Mouse (Mus musculus) embryonic facial prominence, embryonic 12.5 days (tissue): ENCODE measurements around the gene Stx6. TPM values are rescaled to one million over a fixed set of nuclear protein-coding genes. Genes with fewer than 3 reads are reported as not detected.

Source experiments
- ATAC-seq: fragments of 200-750 bp; cut with Nextera tagmentation; 2 replicates; pipeline ENCODE4 v1.8.0; 2017; ENCODE audit not compliant: insufficient number of reproducible peaks, insufficient read depth, low FRiP score, low TSS enrichment
- H3K27ac ChIP-seq: fragments of 300-500 bp; sonication (generic); 2 replicates; pipeline ENCODE4 v1.5.1; 2016; ENCODE audit warnings: mild to moderate bottlenecking
- H3K27me3 ChIP-seq: fragments of 300-500 bp; sonication (generic); 2 replicates; pipeline ENCODE4 v1.6.1; 2016; ENCODE audit warnings: mild to moderate bottlenecking, moderate library complexity
- H3K36me3 ChIP-seq: fragments of 300-500 bp; sonication (generic); 2 replicates; pipeline ENCODE4 v1.6.1; 2016; ENCODE audit warnings: mild to moderate bottlenecking
- H3K4me1 ChIP-seq: fragments of 300-500 bp; sonication (generic); 2 replicates; pipeline ENCODE4 v1.6.1; 2016
- H3K4me2 ChIP-seq: fragments of 300-500 bp; sonication (generic); replicated peaks from 2 replicates; pipeline ENCODE4 v1.6.1; 2016; ENCODE audit warnings: mild to moderate bottlenecking, moderate library complexity
- H3K4me3 ChIP-seq: fragments of 300-500 bp; sonication (generic); 2 replicates; pipeline ENCODE4 v1.5.1; 2016; ENCODE audit warnings: mild to moderate bottlenecking
- H3K9ac ChIP-seq: fragments of 300-500 bp; sonication (generic); 2 replicates; pipeline ENCODE4 v1.6.1; 2016; ENCODE audit warnings: mild to moderate bottlenecking, moderate library complexity
- H3K9me3 ChIP-seq: fragments of 300-500 bp; sonication (generic); 2 replicates; pipeline ENCODE4 v1.6.1; 2016; ENCODE audit warnings: mild to moderate bottlenecking, moderate library complexity
- WGBS: fragments of 180-500 bp; shearing (Covaris S2); methylation state at CpG from one replicate; pipeline ENCODE4 v1.1.7; 2016; 5-methylcytosine and 5-hydroxymethylcytosine counted together
- polyA plus RNA-seq: library from polyadenylated mRNA; unstranded; fragments of >200 nt; fragmentation: Nextera tagmentation; extraction: Ambion mirVana; gene quantifications from 2 replicates; pipeline ENCODE4 v1.2.1, GENCODE M21; 2016

The Stx6 gene
- polyA plus RNA-seq, 1 experiment from 2014 or later, result 109 TPM

- Histone ChIP-seq H3K27ac (no peak overlapping the region), H3K27me3 (no peaks in the 10 kb centered on the region), H3K4me2 (no peak overlapping the region), H3K36me3 (peaks cover 9% of the 10 kb centered on the region; the same call in 1 of the 2 replicates), H3K9ac (no peak overlapping the region), H3K4me3 (no peak overlapping the region), H3K4me1 (peaks cover 31% of the 10 kb centered on the region), H3K9me3 (no peaks in the 10 kb centered on the region)
- 85% methylated on average over 6 of the region's 6 CpGs for WGBS
- no peak for ATAC-seq
These were observed 64.5 kb downstream of the Stx6 start for GRCm38 (mm10) chr1:155223036-155223435.

GRCm38 (mm10) chr1:155223849-155224554 is 65.5 kb downstream of the Stx6 start:
- 32% methylated on average over 16 of the region's 16 CpGs for WGBS
- Histone ChIP-seq H3K36me3 (peaks cover 9% of the 10 kb centered on the region; the same call in 1 of the 2 replicates), H3K27ac (no peak overlapping the region), H3K9ac (no peak overlapping the region), H3K4me1 (peaks cover 37% of the 10 kb centered on the region), H3K4me3 (no peak overlapping the region), H3K27me3 (no peaks in the 10 kb centered on the region), H3K4me2 (peak overlapping the region; percentile 24; the same call in 1 of the 2 replicates), H3K9me3 (no peaks in the 10 kb centered on the region)
- ATAC-seq, result peak; percentile 73

- WGBS, result 13% methylated on average over 14 of the region's 14 CpGs
- Histone ChIP-seq H3K4me1 (peaks cover 60% of the 10 kb centered on the region), H3K27ac (peak overlapping the region; percentile 87), H3K4me3 (no peak overlapping the region), H3K4me2 (no peak overlapping the region), H3K36me3 (peaks cover 3% of the 10 kb centered on the region; the same call in 1 of the 2 replicates), H3K27me3 (no peaks in the 10 kb centered on the region), H3K9me3 (no peaks in the 10 kb centered on the region), H3K9ac (no peak overlapping the region)
- ATAC-seq, result peak; percentile 38; the same call in 1 of the 2 replicates
These were observed 71.2 kb downstream of the Stx6 start for GRCm38 (mm10) chr1:155229464-155230411.

- H3K27me3 ChIP-seq, result no peaks in the 10 kb centered on the region
- H3K9ac ChIP-seq, result no peak overlapping the region
- no peaks in the 10 kb centered on the region for H3K9me3 ChIP-seq
- H3K4me1 ChIP-seq, result peaks cover 75% of the 10 kb centered on the region
- H3K4me3 ChIP-seq, result no peak overlapping the region
- WGBS, result 65% methylated on average over 12 of the region's 12 CpGs
- H3K4me2 ChIP-seq, result no peak overlapping the region
- no peak for ATAC-seq
- H3K27ac ChIP-seq, result peak overlapping the region; percentile 55; the same call in 1 of the 2 replicates
- H3K36me3 ChIP-seq, result no peaks in the 10 kb centered on the region
These were observed 73.9 kb downstream of the Stx6 start for GRCm38 (mm10) chr1:155232385-155232784.

GRCm38 (mm10) chr1:155232786-155233185 is 74.3 kb downstream of the Stx6 start:
- Histone ChIP-seq H3K27ac (0 out of 2 replicates have a peak overlapping the region, but pooled peaks have one; percentile 55), H3K27me3 (no peaks in the 10 kb centered on the region), H3K9me3 (no peaks in the 10 kb centered on the region), H3K4me2 (no peak overlapping the region), H3K4me1 (peaks cover 72% of the 10 kb centered on the region), H3K4me3 (no peak overlapping the region), H3K9ac (no peak overlapping the region), H3K36me3 (no peaks in the 10 kb centered on the region)
- ATAC-seq, result no peak
- WGBS, result 65% methylated on average over 6 of the region's 6 CpGs

GRCm38 (mm10) chr1:155233378-155233777 is 74.9 kb downstream of the Stx6 start:
- H3K27me3 ChIP-seq, result no peaks in the 10 kb centered on the region
- H3K4me1 ChIP-seq, result peaks cover 67% of the 10 kb centered on the region
- no peak overlapping the region for H3K4me2 ChIP-seq
- no peak overlapping the region for H3K9ac ChIP-seq
- no peak overlapping the region for H3K4me3 ChIP-seq
- H3K9me3 ChIP-seq, result no peaks in the 10 kb centered on the region
- no peaks in the 10 kb centered on the region for H3K36me3 ChIP-seq
- H3K27ac ChIP-seq, result peak overlapping the region; percentile 92
- 82% methylated on average over 9 of the region's 9 CpGs for WGBS
- ATAC-seq, result no peak

GRCm38 (mm10) chr1:155233931-155234607 is 75.6 kb downstream of the Stx6 start:
- Histone ChIP-seq H3K4me3 (no peak overlapping the region), H3K27me3 (no peaks in the 10 kb centered on the region), H3K27ac (peak overlapping the region; percentile 92), H3K36me3 (no peaks in the 10 kb centered on the region), H3K9ac (no peak overlapping the region; the same call in 1 of the 2 replicates), H3K9me3 (no peaks in the 10 kb centered on the region), H3K4me1 (peaks cover 65% of the 10 kb centered on the region), H3K4me2 (peak overlapping the region; percentile 28; the same call in 1 of the 2 replicates)
- 14% methylated on average over 14 of the region's 14 CpGs for WGBS
- ATAC-seq, result peak; percentile 31

- Histone ChIP-seq H3K4me3 (no peak overlapping the region), H3K36me3 (0 out of 2 replicates have a peak, but pooled peaks cover 4% of the 10 kb centered on the region), H3K4me2 (no peak overlapping the region), H3K4me1 (peaks cover 54% of the 10 kb centered on the region), H3K27me3 (no peaks in the 10 kb centered on the region), H3K9ac (no peak overlapping the region), H3K9me3 (no peaks in the 10 kb centered on the region), H3K27ac (peak overlapping the region; percentile 74; the same call in 1 of the 2 replicates)
- WGBS, result 27% methylated on average over 2 of the region's 2 CpGs
- ATAC-seq, result no peak
These were observed 77.1 kb downstream of the Stx6 start for GRCm38 (mm10) chr1:155235641-155236040.

- no peak overlapping the region for H3K9ac ChIP-seq
- no peak overlapping the region for H3K27ac ChIP-seq
These were observed 78.0 kb downstream of the Stx6 start for GRCm38 (mm10) chr1:155236306-155237024.

GRCm38 (mm10) chr1:155237390-155237789 is 78.9 kb downstream of the Stx6 start:
- WGBS, result 76% methylated on average over 11 of the region's 11 CpGs
- H3K4me2 ChIP-seq, result no peak overlapping the region
- peaks cover 44% of the 10 kb centered on the region for H3K4me1 ChIP-seq
- H3K9me3 ChIP-seq, result no peaks in the 10 kb centered on the region
- H3K9ac ChIP-seq, result no peak overlapping the region
- no peak overlapping the region for H3K27ac ChIP-seq
- ATAC-seq, result no peak
- H3K27me3 ChIP-seq, result no peaks in the 10 kb centered on the region
- no peak overlapping the region for H3K4me3 ChIP-seq
- 0 out of 2 replicates have a peak, but pooled peaks cover 7% of the 10 kb centered on the region for H3K36me3 ChIP-seq

More at GRCm38 (mm10) chr1:155236306-155237024, 78.0 kb downstream of the Stx6 start:
- Histone ChIP-seq H3K27me3 (no peaks in the 10 kb centered on the region), H3K4me2 (no peak overlapping the region), H3K9me3 (no peaks in the 10 kb centered on the region), H3K4me3 (no peak overlapping the region), H3K4me1 (peaks cover 50% of the 10 kb centered on the region), H3K36me3 (0 out of 2 replicates have a peak, but pooled peaks cover 7% of the 10 kb centered on the region)
- 61% methylated on average over 13 of the region's 13 CpGs for WGBS
- no peak for ATAC-seq
